Mouse (Mus musculus) urinary bladder, postnatal 4 days (tissue): ENCODE measurements around the gene Rab15.

Experiments used
- DNase-seq, 2 experiments: peaks; one replicate each; pipeline ENCODE4 v3.0.0; 2021 to 2022; ENCODE audit warnings: low spot score in 2 of 2

The Rab15 gene

DNA sequence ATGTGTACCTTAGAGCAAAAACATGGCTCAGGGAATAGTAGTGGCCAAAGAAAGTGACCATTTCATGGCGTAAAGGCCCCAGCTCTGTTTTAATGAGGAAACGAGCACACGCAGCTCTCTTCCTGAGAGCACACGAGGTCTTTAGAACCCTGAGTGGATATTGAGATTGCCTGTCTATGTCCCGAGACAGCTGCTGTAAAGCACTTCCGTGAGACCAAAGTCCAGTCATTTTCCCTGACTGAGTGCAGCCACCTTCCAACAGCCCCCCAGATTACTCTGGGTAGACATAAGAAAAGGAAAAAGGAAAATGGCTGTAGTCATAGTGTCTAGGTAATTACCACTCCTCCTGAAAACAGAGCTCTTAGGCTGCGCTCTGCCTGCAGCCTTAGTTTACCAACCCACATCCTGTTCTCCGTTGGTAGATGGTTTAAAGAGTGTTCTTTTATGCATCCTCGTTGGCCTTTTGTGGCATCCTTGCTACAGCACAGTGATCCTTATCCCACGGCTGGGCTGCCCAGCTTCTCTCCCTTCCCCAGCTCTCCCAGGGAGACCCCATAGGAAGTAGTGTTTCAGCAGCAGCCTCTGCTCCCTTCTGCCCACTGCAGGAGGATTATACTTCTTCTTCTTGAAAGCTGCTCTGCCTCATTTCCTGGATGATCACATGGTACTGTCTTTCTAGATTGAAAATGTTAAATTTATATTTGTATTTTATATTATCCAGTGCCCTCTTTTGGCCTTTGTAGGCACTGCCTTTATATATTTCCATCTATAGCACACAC lies 44.2 kb downstream of the Rab15 start:
- DNase-seq, result peak in 1 of 2 experiments; percentile 30

DNA sequence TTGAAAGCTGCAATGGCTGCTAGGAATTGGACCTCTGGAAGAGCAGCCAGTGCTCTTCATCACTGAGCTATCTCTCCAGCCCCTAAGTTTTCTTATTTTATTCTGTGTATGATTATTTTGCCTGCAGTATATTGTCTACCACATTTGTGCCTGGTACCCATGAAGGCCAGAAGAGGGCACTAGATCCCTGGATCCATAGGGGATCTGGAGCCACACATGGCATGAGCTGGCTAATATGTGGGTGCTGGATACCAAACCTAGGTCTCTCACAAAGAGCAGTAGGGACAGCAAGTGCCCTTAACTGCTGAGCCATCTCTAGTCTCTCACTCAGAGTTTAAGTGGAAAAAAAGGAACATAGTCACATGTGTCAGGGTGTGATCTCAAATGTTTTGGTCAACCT lies 44.9 kb downstream of the Rab15 start:
- peak in 1 of 2 experiments; percentile 5 for DNase-seq

DNA sequence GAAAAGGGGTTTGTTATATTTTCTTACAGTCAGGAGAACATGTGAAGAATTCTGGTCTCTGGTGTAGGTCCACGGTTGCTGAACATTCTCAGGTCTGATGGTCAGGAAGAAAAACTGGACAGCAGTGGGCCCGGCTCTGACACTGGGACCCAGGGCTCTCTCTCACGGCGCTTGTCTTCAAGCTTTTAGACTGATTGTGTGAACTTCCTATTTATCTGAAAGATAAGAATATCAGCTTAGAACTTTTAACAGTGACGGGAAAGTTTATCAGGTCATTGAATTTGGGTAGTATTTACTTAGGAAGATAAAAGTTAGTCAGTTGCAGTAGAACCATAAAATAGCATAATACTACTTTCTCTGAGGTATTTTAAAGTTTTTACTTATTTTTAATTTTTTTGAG lies 45.8 kb downstream of the Rab15 start:
- peak in 1 of 2 experiments; percentile 22 for DNase-seq

DNA sequence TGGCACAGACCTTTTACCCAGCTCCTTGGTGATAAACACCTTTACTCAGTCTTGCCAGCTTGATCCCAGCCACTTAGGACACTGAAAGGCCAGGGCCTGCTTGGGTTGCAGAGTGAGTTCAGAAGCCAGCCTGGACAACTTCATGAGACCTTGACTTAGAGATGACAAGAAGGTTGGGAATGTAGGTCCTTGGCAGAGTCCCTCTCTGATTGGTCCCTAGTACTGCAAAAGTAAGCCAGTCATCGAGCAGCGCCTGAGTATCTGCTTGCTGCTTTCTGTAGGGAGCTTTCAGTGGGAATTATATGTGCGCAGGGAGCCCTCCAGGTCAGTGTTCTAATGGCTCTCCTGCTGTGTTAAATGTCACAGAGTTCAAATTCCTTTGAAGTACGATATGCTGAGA lies 47.6 kb downstream of the Rab15 start:
- peak in 1 of 2 experiments; percentile 4 for DNase-seq

DNA sequence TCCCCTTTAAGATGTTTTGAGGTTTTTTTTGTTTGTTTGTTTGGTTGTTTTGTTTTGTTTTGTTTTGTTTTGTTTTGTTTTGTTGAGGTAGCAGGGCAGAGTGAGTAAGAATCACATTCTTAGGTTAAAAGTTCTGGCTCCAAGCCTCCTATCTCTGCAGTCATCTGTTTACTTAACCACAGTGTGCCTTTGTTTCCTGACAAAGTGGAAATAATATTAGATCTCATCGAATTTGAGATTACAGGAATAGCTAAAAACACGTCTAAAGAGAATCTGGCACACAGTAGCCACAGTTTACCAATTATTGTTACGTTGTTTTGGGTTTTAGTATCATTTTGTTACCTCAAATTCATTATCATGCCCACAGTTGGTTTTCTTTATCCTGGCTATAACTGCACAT lies 48.1 kb downstream of the Rab15 start:
- no peak for DNase-seq

DNA sequence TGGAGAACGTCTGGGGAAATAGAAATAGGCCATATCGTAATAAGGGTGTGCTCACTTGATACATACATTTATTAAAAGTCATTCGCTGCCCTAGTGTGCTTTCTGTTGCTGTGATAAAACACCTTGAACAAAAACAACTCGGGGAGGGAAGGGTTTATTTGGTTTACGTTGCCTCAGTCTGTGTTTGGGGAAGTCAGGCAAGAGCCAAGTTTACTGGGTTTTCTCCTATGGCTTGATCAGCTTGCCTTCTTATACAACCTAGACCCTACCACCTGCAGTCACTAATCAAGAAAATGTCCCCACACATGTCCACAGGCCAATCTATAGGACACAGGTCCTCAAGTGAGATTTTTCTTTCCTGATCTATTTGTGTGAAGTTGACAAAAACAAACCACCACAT lies 51.2 kb downstream of the Rab15 start:
- DNase-seq, result no peak

DNA sequence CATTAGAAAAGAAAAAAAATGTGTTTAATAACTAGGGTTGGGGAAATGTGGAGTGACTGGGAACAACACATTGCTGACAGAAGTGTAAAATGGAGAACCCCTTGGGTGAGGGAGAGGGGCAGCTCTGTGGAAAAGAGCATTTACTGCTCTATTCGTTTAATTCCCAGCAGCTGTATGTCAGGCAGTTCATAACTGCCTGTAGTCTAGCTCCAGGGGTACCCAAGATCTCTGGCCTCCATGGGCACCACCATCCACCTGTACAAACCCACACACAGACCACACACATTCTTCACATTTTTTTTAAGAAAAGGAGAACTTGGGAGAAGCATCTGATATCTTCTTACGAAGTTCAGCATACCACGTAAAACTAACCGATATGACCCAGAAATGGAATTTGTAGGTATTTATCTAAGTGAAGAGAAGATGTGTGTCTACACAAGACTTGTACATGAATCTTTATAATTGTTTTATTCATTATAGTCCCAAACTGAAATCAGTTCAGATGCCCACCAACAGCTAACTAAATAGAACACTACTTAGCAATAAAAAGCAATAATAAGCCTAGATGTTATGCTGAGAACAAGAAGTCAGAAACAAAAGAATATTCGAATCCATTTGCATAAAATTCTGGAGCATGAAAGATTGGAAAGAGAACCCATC lies 51.7 kb downstream of the Rab15 start:
- peak in 1 of 2 experiments; percentile 36 for DNase-seq

DNA sequence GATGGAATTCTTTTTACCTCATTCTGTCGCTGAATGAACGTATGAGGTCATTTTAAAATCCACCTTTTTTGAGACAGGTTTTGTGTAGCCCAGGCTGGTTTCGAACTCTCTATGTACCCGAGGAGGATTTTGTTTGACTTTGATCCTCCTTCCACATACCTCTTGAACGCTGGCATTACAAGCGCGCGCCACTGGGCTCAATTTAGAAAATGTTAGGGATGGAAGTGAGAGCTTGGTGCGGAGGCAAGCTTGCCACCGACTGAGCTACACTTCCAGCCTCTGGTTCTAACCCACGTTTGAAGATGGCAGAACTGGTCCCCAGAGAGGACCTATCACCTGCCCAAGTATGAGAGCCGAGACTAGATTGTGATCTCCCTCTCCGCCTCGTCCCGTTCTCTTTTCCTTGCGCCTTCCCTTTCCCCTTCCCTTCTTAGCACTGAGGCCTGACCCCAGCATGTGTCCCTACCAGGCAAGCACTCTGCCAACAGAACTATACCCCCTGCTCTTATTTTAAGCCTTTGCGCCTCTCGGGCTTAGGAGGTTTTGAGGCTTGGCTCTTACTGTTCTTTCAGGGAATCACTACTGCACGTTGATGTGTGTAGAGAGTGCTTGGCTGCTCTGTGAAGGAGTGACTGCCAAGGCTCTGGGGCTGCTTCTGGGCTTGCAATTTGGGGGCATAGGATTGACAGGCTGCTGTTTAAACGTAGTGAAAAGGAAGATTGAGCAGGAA lies 56.6 kb downstream of the Rab15 start:
- DNase-seq, result no peak

DNA sequence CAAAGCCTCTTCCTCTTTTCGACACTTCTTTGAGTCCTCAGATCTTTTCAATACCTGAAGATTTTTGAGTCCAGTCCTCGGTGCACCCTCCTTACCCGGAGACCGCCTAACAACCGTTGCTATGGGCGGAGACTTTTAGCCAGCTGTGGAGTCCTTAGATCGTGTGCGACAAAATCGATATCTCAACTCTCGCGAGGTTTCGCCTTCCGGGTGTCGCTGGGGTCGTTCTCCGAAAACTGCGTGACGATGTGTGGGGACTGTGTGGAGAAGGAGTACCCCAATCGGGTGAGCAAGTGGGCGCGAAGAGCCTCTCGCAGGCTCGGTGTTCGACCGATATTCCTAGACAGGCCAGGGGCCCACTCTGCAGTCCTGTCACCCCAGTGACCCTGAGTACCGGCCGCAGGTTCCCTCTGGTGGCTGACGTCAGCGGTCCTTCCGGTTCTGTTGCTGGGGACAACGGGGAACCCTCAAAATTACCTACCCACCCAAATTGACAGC lies 57.3 kb downstream of the Rab15 start, which contains the start of the genes Churc1 and Fntb:
Gene Churc1, plus strand, starts transcription at position 185 of the 498 bp plus-strand sequence.
Gene Fntb, plus strand, starts transcription at position 236 of the 498 bp plus-strand sequence.
- DNase-seq, result peak; percentile 80 to 90

DNA sequence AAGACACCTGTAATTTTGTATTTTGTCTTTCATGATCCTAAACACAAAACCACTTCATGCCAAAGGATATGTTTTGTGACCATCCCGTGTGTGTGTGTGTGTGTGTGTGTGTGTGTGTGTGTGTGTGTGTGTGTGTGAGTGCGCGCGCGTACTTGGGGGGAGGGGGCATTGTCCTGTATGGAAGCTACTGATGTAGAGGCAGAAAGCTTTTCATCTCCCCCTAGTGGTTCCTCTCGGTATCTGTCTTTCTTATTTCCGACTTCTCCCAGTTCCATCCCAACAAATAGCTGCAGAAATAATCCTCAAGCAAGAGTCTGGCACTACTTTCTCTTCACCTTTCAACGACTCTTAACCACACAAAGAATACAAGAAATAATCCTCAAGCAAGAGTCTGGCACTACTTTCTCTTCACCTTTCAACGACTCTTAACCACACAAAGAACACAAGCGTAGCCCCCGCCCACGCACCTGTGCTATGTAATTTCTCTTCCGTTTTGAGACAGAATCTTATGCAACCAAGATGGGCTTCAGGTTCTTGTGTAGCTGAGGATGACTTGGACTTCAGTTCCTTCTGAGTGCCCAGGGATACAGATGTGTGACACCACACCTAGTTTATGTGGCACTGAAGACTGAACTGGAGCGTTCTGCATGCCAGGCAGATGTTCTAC lies 69.9 kb downstream of the Rab15 start:
- DNase-seq, result no peak

DNA sequence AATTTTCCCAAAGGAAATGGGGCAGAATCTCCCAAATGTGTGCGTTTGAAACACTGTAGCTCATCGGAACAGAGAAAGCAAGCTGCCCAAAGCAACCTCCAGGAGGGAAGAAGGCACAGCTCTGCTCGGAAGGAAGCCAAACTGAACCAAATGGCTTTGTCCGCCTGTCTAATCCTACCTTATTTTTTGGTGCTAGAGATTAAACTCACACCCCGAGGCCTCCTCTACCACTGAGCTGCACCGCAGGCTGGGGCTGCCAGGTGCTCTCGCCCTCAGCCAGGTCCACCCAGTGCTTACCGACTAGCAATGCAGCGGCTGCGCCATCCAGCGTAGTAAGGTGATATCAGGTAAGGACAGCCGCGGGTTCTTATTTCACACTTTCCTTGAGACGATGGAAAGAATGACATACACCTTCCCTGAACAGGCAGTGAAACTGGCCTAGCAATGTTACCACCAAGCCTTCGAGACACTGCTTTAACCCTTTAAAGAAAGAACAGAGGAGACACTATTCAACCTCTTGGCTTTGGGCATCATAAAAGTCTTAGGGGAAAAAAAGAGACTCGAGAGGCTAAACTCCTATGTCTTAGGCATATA lies 71.7 kb downstream of the Rab15 start:
- no peak for DNase-seq
